Mouse (Mus musculus) bone marrow macrophage, adult 2 months (primary cell): ENCODE results near the gene Aldh3b2.

Source experiments
- CTCF ChIP-seq: IDR thresholded peaks from 2 replicates; pipeline ENCODE4 v1.5.1; 2012; ENCODE audit warnings: low read depth, mild to moderate bottlenecking, low read length, moderate library complexity
- POLR2A ChIP-seq: IDR thresholded peaks from 2 replicates; pipeline ENCODE4 v1.6.1; 2012; ENCODE audit warnings: mild to moderate bottlenecking, low read depth, low read length, borderline replicate concordance

GRCm38 (mm10) chr19:4000119-4000900 lies 28.2 kb downstream of the Aldh3b2 start, which contains the start of the genes Nudt8 and Gm49405:
- TF ChIP-seq CTCF (peak; percentile 22; the same call in 1 of the 2 replicates), POLR2A (no peak)
